Mouse (Mus musculus): Measurements from ENCODE around the gene Cyp2c65.
"Not testable (repeated sequence)": the region's sequence is repeated elsewhere in the genome, so short reads cannot be mapped to it uniquely, and the experiment has no call there.

Gene Cyp2c65

GRCm38 (mm10) chr19:39060719-39061118 is at the start of gene Cyp2c65:
Gene Cyp2c65, plus strand, starts transcription at chr19:39061015.
- no peak for DNase-seq (ENCODE audit: low read depth in 2 of 2, low spot score in 2 of 2)

GRCm38 (mm10) chr19:39057928-39058327 is 2.9 kb upstream of the Cyp2c65 start:
- DNase-seq (ENCODE audit: low read depth in 2 of 2, low spot score in 2 of 2), result no peak

GRCm38 (mm10) chr19:39098779-39099178 is 38.0 kb downstream of the Cyp2c65 start:
- not testable (repeated sequence) for DNase-seq (ENCODE audit: low read depth in 2 of 2, low spot score in 2 of 2)

- no peak for DNase-seq (ENCODE audit: low read depth in 2 of 2, low spot score in 2 of 2)
These were observed 52.8 kb downstream of the Cyp2c65 start, which contains the start of gene Cyp2c66 for GRCm38 (mm10) chr19:39113644-39114043. Gene Cyp2c66, plus strand, starts transcription at chr19:39113898.
